Mouse (Mus musculus) forebrain, embryonic 10.5 days (tissue): ENCODE measurements at regions not wholly inside any gene's neighbourhood (a gene's known extent, or its start where the extent isn't known, plus 50 kb on each side); places are given as distances from the start of the nearest gene placed in this dataset.
"Not testable (repeated sequence)": the region's sequence is repeated elsewhere in the genome, so short reads cannot be mapped to it uniquely, and the experiment has no call there.

ENCODE experiments used
- DNase-seq: peaks from one replicate; pipeline ENCODE4 v3.0.0-alpha.2; 2017; ENCODE audit warnings: low spot score; ENCODE audit errors: extremely low spot score
- H3K27ac ChIP-seq: fragments of 300-500 bp; sonication (generic); 2 replicates; pipeline ENCODE4 v1.5.1; 2016; ENCODE audit warnings: mild to moderate bottlenecking
- H3K27me3 ChIP-seq: fragments of 300-500 bp; sonication (generic); 2 replicates; pipeline ENCODE4 v1.6.1; 2016; ENCODE audit warnings: mild to moderate bottlenecking; ENCODE audit not compliant: poor library complexity, severe bottlenecking
- H3K36me3 ChIP-seq: fragments of 300-500 bp; sonication (generic); replicated peaks from 2 replicates; pipeline ENCODE4 v1.6.1; 2016; ENCODE audit warnings: mild to moderate bottlenecking, moderate library complexity
- H3K4me1 ChIP-seq: fragments of 300-500 bp; sonication (generic); 2 replicates; pipeline ENCODE4 v1.6.1; 2016
- H3K4me3 ChIP-seq: fragments of 300-500 bp; sonication (generic); 2 replicates; pipeline ENCODE4 v1.5.1; 2016; ENCODE audit warnings: mild to moderate bottlenecking, moderate library complexity
- H3K9me3 ChIP-seq: fragments of 300-500 bp; sonication (generic); 2 replicates; pipeline ENCODE4 v1.6.1; 2016; ENCODE audit warnings: mild to moderate bottlenecking, moderate library complexity
- WGBS: fragments of 180-500 bp; shearing (Covaris S2); methylation state at CpG from one replicate; pipeline ENCODE4 v1.1.7; 2016; 5-methylcytosine and 5-hydroxymethylcytosine counted together

GRCm38 (mm10) chr12:64788761-64789160 is 128.9 kb upstream of the Gm527 start:
- Histone ChIP-seq H3K9me3 (no peaks in the 10 kb centered on the region), H3K4me1 (no peaks in the 10 kb centered on the region), H3K27ac (no peak overlapping the region), H3K4me3 (no peak overlapping the region), H3K36me3 (no peaks in the 10 kb centered on the region), H3K27me3 (no peaks in the 10 kb centered on the region)
- 85% methylated on average over 3 of the region's 3 CpGs for WGBS
- no peak for DNase-seq

- not testable (repeated sequence) for DNase-seq, H3K4me1 ChIP-seq, H3K9me3 ChIP-seq, H3K27me3 ChIP-seq, H3K4me3 ChIP-seq, H3K27ac ChIP-seq, H3K36me3 ChIP-seq
- WGBS = 85% methylated on average over 2 of the region's 2 CpGs
Observed at GRCm38 (mm10) chr12:64808492-64808891, 109.2 kb upstream of the Gm527 start.

GRCm38 (mm10) chr12:64810081-64810480 is 107.6 kb upstream of the Gm527 start:
- Histone ChIP-seq H3K27me3 (no peaks in the 10 kb centered on the region), H3K4me3 (no peak overlapping the region), H3K9me3 (no peaks in the 10 kb centered on the region), H3K4me1 (no peaks in the 10 kb centered on the region), H3K36me3 (no peaks in the 10 kb centered on the region), H3K27ac (no peak overlapping the region)
- WGBS = 64% methylated on average over 1 of the region's 1 CpGs
- no peak for DNase-seq

- WGBS = 86% methylated on average over 6 of the region's 6 CpGs
- H3K4me1 ChIP-seq = no peaks in the 10 kb centered on the region
- no peaks in the 10 kb centered on the region for H3K9me3 ChIP-seq
- no peaks in the 10 kb centered on the region for H3K27me3 ChIP-seq
- H3K36me3 ChIP-seq = no peaks in the 10 kb centered on the region
- H3K4me3 ChIP-seq = no peak overlapping the region
- H3K27ac ChIP-seq = no peak overlapping the region
- DNase-seq = no peak
Observed at GRCm38 (mm10) chr12:64815871-64816270, 101.8 kb upstream of the Gm527 start.

- H3K27me3 ChIP-seq = no peaks in the 10 kb centered on the region
- H3K4me1 ChIP-seq = no peaks in the 10 kb centered on the region
- H3K27ac ChIP-seq = no peak overlapping the region
- peak; percentile 36 for DNase-seq
- no peaks in the 10 kb centered on the region for H3K36me3 ChIP-seq
- no peak overlapping the region for H3K4me3 ChIP-seq
- 66% methylated on average over 9 of the region's 9 CpGs for WGBS
- H3K9me3 ChIP-seq = no peaks in the 10 kb centered on the region
Observed at GRCm38 (mm10) chr12:64817056-64817810, 100.5 kb upstream of the Gm527 start.

- Histone ChIP-seq H3K27me3 (no peaks in the 10 kb centered on the region), H3K4me3 (no peak overlapping the region), H3K4me1 (no peaks in the 10 kb centered on the region), H3K9me3 (no peaks in the 10 kb centered on the region), H3K27ac (no peak overlapping the region), H3K36me3 (no peaks in the 10 kb centered on the region)
- WGBS = 87% methylated on average over 5 of the region's 5 CpGs
- no peak for DNase-seq
Observed at GRCm38 (mm10) chr12:64820722-64821121, 97.0 kb upstream of the Gm527 start.

GRCm38 (mm10) chr12:64829662-64830249 is 88.0 kb upstream of the Gm527 start:
- DNase-seq = no peak
- 0% methylated on average over 1 of the region's 1 CpGs for WGBS
- Histone ChIP-seq H3K4me3 (no peak overlapping the region), H3K9me3 (no peaks in the 10 kb centered on the region), H3K36me3 (no peaks in the 10 kb centered on the region), H3K27me3 (no peaks in the 10 kb centered on the region), H3K4me1 (peaks cover 8% of the 10 kb centered on the region), H3K27ac (no peak overlapping the region)

GRCm38 (mm10) chr12:64832313-64833151 is 85.2 kb upstream of the Gm527 start:
- no peak for DNase-seq
- H3K4me3 ChIP-seq = no peak overlapping the region
- no peaks in the 10 kb centered on the region for H3K36me3 ChIP-seq
- peak overlapping the region; percentile 11; the same call in 1 of the 2 replicates for H3K27ac ChIP-seq
- no peaks in the 10 kb centered on the region for H3K27me3 ChIP-seq
- 64% methylated on average over 9 of the region's 9 CpGs for WGBS
- peaks cover 8% of the 10 kb centered on the region for H3K4me1 ChIP-seq
- no peaks in the 10 kb centered on the region for H3K9me3 ChIP-seq

- Histone ChIP-seq H3K27me3 (no peaks in the 10 kb centered on the region), H3K4me3 (no peak overlapping the region)
Observed at GRCm38 (mm10) chr12:64857709-64858108, 60.0 kb upstream of the Gm527 start.

More at GRCm38 (mm10) chr12:64857709-64858108, 60.0 kb upstream of the Gm527 start:
- peaks cover 6% of the 10 kb centered on the region; the same call in 1 of the 2 replicates for H3K9me3 ChIP-seq
- no peaks in the 10 kb centered on the region for H3K4me1 ChIP-seq
- no peaks in the 10 kb centered on the region for H3K36me3 ChIP-seq
- no peak for DNase-seq
- H3K27ac ChIP-seq = no peak overlapping the region
